Mouse (Mus musculus) embryo, embryonic 10.5 days (tissue): Measurements from ENCODE around the gene Zfyve1.

Experiments used
- DNase-seq: peaks from one replicate; pipeline ENCODE4 v3.0.0-alpha.2; 2015; ENCODE audit warnings: low spot score

The Zfyve1 gene

GRCm38 (mm10) chr12:83523056-83523455 lies 74.0 kb downstream of the Zfyve1 start:
- DNase-seq: no peak

DNA sequence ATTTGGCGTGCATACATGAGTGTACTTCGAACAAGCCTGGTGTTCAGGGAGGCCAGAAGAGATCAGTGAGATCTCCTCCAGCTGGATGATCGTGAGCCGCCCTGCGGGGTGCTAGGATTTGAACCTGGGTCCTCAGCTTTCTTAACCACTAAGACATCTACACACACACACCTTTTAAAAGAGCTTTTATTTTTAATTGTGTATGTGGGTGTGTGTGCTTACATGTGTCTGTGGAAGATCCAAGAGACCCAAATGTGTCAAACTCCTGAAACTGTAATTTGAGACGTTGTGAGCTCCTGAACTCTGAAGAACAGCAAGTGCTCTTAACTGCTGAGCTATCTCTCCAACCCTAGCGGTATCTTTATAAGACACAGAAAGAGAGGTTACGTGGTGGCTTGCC lies 75.9 kb downstream of the Zfyve1 start:
- DNase-seq: no peak

DNA sequence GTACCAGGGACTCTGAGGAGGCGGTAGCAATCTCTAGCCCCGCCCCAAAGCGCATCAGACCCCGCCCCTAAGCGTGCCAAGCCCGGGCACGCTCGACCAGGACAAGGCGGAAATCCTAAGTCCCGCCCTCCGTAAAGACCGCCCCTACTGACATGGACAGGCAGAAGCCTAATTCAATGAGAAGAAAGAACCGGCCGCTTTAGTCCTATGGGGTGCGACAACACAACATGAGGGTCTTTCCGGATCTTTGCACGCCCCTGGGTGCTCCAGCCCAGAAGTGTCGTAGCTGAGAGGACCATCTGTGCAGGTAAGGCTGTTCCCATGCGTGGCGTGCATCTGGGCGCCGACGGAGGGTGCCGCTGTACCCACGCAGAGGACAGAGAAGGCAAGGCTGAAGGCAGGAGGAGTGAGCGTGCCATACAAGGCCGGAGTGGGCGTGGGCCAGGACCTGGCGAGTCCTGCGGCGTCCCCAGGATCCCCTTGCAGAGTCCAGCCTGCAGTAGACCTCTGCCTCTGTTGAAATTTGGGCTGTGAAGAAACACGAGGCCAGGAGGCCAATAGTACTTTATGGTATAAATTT lies 76.6 kb downstream of the Zfyve1 start, which contains the start of gene Dcaf4:
Gene Dcaf4, plus strand, starts transcription at position 156 of the 580 bp plus-strand sequence.
- DNase-seq: peak; percentile 98

- DNase-seq: no peak
Measured at GRCm38 (mm10) chr12:83517580-83517979, 79.4 kb downstream of the Zfyve1 start.

- DNase-seq: no peak
Measured at GRCm38 (mm10) chr12:83514216-83514615, 82.8 kb downstream of the Zfyve1 start.

DNA sequence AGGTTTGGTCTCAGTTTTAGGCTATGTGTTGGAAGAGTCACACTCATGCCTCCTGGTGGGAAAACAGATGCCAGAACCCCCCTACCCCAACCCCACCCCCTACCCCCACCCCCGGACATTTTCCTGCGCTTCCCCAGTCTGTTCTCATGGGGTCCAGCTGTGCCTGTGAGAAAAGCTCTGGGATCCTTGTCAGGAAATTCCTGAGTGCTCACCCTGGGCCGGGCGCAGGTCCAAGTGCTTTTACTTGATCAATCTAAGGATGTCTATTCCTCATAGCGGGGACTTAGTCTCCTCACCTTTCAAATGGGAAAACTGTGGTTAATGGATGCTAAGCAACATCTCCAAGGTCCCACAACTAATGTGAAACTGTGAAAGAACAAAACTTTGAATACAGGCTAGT lies 83.8 kb downstream of the Zfyve1 start:
- DNase-seq: no peak

GRCm38 (mm10) chr12:83512783-83513182 lies 84.2 kb downstream of the Zfyve1 start:
- no peak for DNase-seq

DNA sequence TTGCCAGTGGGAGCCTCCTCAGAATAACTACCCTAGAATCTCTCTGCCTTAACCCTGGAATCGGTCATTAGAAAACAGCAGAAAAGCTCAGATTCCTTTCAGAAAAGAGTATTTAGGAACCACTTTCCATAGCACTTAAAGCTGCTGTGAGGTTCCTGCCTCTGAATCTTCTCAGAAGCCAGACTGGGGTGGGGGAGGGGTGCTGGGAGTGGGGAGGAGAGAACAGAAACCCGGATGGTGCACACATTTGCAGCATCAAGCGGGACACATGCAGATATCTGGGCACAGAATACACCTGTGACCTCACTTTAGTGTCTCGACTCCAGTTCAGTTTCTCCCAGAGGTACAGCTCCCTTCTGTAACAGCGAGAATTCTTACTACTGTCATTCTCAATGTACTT lies 86.4 kb downstream of the Zfyve1 start:
- no peak for DNase-seq

- DNase-seq: no peak
Measured at GRCm38 (mm10) chr12:83506543-83506942, 90.5 kb downstream of the Zfyve1 start.

DNA sequence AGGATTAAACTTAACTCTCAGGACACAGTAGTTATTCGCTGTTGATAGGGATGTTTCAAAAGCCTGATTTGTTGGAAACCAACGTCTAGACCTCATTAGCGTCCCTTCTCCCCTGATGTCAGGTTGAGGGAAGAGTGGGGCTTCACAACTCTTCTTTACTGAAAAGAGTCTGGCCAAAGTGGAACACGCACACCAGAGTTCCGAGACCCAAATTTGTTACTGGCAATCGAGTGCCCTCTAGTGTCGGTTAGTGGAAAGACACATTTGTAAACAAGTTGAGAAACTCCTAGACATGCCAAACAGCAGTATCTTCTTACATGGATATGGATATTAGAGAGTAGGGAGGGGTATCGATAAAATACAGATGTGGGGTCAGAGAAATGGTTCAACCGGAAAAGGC lies 94.8 kb downstream of the Zfyve1 start:
- DNase-seq: peak; percentile 89

- DNase-seq: no peak
Measured at GRCm38 (mm10) chr12:83499256-83499655, 97.8 kb downstream of the Zfyve1 start.

DNA sequence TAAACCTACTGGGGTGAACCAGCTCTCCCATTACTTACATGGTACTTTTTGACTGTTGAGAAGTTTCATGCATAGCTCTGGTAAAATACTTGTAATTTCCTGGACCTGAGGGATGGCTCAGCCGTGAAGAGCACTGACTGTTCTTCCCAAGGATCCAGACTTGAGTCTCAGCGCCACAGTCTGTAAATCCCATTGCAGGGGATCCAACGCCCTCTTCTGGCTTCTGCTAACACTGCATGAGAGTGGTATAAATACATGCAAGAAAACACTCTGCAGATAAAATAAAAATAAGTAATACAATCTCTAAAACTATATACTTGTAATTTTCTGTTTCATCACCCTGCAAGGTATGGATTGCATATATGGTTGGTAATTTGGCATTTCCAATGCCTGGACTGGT lies 99.1 kb downstream of the Zfyve1 start:
- DNase-seq: no peak

DNA sequence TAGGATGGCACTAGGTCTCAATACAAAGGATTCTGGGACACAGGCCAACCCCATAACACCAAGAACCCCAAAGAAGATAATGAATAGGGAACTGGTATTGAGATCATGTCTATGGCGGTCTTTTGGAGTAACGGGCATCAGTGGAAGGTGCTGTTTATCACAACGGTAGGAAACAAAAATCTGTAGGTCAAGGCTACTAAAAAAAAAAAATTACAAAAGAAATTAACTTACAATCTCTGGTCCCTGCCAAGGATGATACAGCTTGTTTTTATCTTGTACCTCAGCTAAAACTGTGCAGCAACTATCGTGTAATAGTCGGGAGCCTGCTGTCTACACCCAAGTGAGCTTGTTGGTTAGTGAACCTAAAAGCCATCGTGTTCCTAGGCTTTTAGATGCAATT lies 100.3 kb downstream of the Zfyve1 start:
- no peak for DNase-seq
